Mouse (Mus musculus) embryo, embryonic 9.5 days (tissue): ENCODE measurements around the gene Nptxr.
A peak's percentile ranks its signal among the peaks of the same experiment; 100 is the strongest.

Experiments
- DNase-seq: peaks from one replicate; pipeline ENCODE4 v3.0.0-alpha.2; 2017; ENCODE audit errors: extremely low spot score

The Nptxr gene

DNA sequence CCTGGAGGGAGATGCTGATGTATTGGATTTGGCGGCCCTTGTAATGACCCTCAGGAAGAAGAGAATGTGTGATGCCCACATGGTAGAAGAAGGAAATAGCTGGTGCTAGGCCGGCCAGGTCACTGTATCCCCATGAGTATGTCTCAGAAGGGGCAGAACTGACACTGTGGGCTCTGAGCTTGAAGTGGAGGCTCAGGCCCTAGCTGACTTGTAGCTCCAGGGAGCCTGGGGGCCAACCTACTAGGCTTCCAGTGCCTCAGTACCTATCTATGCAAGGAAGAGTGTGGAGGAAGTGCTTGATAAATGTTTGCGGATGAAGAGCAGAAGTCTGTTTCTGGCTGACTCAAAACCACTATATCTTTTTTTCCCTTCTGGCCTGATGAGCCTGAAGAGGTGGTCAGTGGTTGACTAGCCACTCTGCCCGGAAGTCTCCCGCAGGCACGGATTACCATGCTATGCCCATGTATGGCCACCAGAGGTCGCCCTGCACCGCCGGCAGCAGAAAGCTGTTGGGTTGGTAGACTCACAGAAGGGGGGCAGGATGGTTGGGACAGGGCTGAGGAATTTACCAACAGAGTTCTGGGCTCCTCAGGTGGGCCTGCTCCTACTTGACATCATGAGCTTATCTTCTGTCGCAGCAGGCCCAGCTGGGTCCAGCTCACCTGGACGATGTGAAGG is 51.7 kb downstream of the Nptxr start:
- DNase-seq, result peak; percentile 78

- no peak for DNase-seq
Observed at GRCm38 (mm10) chr15:79751772-79752171, 52.8 kb downstream of the Nptxr start.

GRCm38 (mm10) chr15:79750266-79750665 is 54.3 kb downstream of the Nptxr start:
- DNase-seq, result no peak

DNA sequence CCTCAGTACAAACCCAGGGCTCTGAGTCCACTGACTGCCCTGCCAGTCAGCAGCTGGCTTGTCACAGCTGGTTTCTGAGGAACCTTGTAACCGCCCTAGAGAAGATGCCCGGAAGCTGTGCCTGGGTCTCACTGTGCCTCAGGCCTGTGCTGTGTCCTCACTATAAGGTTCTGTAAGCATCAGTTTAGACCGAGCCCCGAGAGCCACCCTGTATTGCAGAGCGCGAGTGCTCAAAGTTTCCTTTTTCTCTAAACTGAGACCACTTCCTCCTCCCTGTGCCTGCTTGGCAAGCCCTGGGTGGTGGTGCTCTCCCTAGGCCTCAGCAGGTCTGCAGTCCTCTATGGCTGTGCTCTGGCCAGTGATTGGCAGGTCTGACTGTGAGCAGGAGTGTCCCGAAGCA is 55.4 kb downstream of the Nptxr start:
- DNase-seq, result no peak

DNA sequence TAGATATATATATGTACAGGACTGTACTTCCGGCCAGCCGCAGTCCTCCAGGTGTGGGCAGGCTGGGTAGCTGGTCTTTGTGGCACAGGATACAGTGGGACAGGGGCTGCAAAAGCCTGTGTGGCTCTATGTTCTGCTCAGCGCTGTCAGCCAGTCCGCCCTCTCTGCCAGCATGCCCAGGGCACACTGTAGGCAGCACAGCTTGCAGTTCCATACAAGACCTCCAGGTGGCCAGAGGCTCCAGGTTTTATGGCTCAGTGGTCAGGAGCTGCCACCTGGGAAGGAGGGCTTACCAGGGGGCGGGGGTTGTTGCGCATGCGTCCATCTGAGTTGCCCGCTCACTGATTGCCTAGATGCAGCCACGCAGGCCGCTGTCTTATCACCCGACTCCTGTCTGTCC is 56.6 kb downstream of the Nptxr start:
- peak; percentile 42 for DNase-seq

DNA sequence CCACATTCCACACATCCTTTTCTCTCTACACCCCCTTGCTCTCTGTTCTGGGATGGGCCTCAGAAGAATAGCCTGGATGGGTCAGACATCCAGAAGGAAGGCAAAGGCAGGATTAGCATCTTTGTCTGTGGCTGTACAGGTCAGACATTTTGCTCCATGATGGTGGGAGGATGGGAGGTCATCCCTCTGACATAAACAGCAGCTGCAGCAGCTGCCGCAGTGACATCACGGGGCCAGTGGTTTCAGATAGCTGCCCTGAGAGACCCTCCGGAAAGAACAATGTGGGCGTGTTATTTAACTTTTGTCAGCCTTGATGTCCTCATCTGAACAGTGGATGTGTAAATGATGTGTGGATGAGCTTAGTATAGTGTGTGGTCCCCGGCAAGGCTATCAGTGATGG is 58.7 kb downstream of the Nptxr start:
- DNase-seq, result no peak

DNA sequence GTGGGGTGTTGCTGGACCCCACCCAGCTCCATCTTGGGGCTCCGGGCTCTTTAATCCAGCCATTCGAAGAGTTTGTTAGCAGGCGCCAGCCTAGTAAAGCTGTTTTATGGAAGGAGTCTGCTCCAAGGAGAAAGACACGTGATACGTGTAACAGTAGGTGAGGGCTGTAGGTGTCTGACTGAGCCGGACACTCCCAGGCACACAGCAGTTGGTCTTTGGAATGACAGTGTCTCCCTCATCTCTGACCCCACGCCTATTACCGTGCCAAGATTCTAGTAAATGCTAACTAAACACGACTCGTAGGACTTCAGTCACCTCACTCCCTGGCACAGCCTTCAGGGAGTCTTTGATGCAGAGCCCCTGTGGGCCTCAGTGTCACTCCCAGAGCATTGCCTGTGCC is 59.3 kb downstream of the Nptxr start:
- DNase-seq, result no peak

DNA sequence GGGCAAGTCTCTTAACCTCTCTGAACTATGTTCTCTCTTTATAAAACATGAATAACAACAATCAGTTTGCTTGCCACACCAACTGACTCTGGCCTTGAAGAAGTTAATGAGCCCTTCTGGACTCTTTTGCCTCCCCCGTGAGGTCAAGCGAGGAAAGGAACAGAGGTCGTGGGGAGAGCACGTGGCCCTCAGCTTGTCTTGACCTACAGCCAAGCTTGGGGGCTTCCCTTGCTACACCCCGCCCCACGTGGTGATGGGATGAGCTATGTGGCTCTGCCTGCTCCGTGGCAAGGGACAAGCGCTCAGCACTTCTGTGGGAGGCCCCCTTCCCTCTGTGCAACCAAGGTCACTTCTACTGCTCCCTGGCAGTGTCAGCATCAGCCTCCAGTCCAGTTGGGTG is 59.8 kb downstream of the Nptxr start:
- DNase-seq, result no peak

DNA sequence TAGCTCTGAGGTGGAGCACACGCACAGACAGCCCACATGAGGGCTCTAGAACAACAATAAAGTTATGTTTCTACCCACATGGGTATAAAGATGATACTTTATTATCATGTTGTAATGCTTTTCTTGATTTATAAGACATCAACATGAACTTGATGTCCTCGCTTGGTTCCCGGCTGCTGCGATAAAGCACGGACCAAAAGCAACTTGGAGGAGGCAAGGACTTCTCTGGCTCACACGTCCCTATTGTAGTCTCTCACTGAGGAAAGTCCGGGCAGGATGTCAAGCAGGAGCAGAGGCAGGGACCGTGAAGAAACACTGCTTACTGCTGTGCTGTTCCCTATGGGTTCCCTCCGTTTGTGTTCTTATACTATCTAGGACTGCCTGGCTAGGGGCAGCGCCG is 60.6 kb downstream of the Nptxr start:
- DNase-seq, result no peak

GRCm38 (mm10) chr15:79742706-79743023 is 61.9 kb downstream of the Nptxr start:
- DNase-seq, result no peak

DNA sequence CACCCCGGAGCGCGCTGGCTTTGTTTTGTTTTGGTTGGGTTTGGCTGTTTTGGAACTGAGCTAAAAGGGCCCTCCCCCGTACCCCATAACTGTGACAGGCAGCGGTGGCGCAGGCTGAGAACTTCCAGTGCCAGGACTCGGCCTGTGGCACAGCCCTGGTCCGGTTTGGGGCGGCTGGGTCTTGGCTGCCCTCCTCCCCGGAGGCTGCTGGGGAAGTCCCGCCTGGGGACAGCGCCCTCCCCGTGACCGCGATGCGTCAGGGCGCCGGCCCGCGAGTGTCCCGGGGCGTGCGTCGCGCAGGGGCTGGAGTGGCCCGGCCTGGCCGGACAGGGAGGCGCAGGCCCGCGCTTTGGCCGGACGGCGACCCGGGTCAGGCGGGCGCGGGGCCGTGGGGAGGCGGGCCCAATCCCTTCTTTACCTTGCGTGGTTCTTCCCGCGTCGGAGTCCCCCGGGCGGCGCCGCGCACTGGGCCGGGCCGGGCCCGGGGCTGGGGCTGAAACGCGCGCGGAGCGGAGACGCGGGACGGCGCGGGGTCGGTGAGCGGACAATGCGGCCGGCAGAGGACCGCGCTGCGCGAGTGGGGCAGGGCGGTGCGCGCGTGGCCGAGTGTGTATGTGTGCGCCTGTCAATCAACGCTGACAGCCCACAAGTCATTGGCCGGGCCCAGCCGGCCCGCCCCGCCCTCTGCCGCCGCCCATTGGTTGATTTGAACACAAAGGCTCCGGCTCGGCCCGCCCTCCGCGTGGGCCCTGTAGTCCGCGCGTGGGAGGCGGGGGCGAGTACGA is 62.5 kb downstream of the Nptxr start, which contains the start of gene Sun2:
Sun2 (minus strand) TSS at position 616 of the 785 bp plus-strand sequence.
- peak; percentile 88 for DNase-seq

- DNase-seq, result no peak
Observed at GRCm38 (mm10) chr15:79741173-79741858, 63.2 kb downstream of the Nptxr start.

- DNase-seq, result no peak
Observed at GRCm38 (mm10) chr15:79740739-79741138, 63.8 kb downstream of the Nptxr start.
